Mouse (Mus musculus) thymus, adult 2 months (tissue): ENCODE measurements around the gene Capns1. TPM values are rescaled to one million over a fixed set of nuclear protein-coding genes. Genes with fewer than 3 reads are reported as not detected.
"Not testable (repeated sequence)": the region's sequence is repeated elsewhere in the genome, so short reads cannot be mapped to it uniquely, and the experiment has no call there.

ENCODE experiments used
- DNase-seq: peaks from one replicate; pipeline ENCODE4 v3.0.0; 2021
- H3K27ac ChIP-seq: fragments of 200-500 bp; 2 replicates; pipeline ENCODE4 v1.5.1; 2012; ENCODE audit warnings: low read length, control low read depth; ENCODE audit not compliant: control insufficient read depth, insufficient read depth
- H3K27me3 ChIP-seq: fragments of 200-500 bp; 2 replicates; pipeline ENCODE4 v1.6.1; 2012; ENCODE audit warnings: mild to moderate bottlenecking, low read length, moderate library complexity, mixed read lengths; ENCODE audit not compliant: control insufficient read depth, insufficient read depth
- H3K36me3 ChIP-seq: fragments of 200-500 bp; 2 replicates; pipeline ENCODE4 v1.6.1; 2012; ENCODE audit warnings: mild to moderate bottlenecking, low read length, moderate library complexity; ENCODE audit not compliant: control insufficient read depth, insufficient read depth
- H3K4me1 ChIP-seq: fragments of 200-500 bp; replicated peaks from 2 replicates; pipeline ENCODE4 v1.6.1; 2012; ENCODE audit warnings: low read length; ENCODE audit not compliant: control insufficient read depth, insufficient read depth
- H3K4me3 ChIP-seq: fragments of 200-500 bp; 2 replicates; pipeline ENCODE4 v1.5.1; 2012; ENCODE audit warnings: mild to moderate bottlenecking, low read length, control low read depth, moderate library complexity; ENCODE audit not compliant: control insufficient read depth, insufficient read depth
- CTCF ChIP-seq: fragments of 200-500 bp; IDR thresholded peaks from 2 replicates; pipeline ENCODE4 v1.5.1; 2012; ENCODE audit warnings: mild to moderate bottlenecking, control low read depth, low read length, moderate library complexity, borderline replicate concordance; ENCODE audit not compliant: control insufficient read depth, poor library complexity, insufficient read depth; ENCODE audit errors: extremely low read depth
- POLR2A ChIP-seq: fragments of 200-500 bp; IDR thresholded peaks from 2 replicates; pipeline ENCODE4 v1.6.1; 2012; ENCODE audit warnings: mild to moderate bottlenecking, low read length, control low read depth, moderate library complexity; ENCODE audit not compliant: control insufficient read depth, poor library complexity, insufficient read depth; ENCODE audit errors: extremely low read depth
- WGBS: fragments of 180-500 bp; shearing (Covaris S2); methylation state at CpG from one replicate; pipeline ENCODE4 v1.1.7; 2018; 5-methylcytosine and 5-hydroxymethylcytosine counted together
- polyA plus RNA-seq: library from polyadenylated mRNA; depleted of rRNA; stranded (reverse); fragments of >200 nt; gene quantifications from 2 replicates; pipeline ENCODE4 v1.2.3, GENCODE M21; 2012

The Capns1 gene
- polyA plus RNA-seq, 1 experiment = 739 TPM

DNA sequence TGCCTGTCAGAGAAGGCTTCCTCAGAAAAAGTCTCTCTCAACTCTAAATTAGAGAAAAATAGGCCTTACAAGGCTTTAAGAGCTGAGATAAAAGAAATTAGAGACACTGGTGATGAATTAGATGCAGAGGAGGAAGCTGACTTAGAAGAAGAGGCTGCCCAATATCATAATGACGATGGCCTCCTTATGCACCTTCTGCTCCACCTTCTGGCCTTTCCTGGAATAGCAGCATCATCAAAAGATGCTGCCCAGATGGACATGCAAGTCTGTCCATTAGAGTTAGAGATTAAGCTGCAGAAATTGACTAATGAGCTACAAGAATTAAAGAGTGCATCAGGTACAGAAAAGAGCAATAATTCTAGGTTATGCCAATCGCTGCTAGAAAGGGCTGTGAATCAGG is 6.8 kb upstream of the Capns1 start:
- Histone ChIP-seq H3K27me3 (no peaks in the 10 kb centered on the region), H3K27ac (no peak overlapping the region), H3K4me1 (no peaks in the 10 kb centered on the region), H3K4me3 (no peak overlapping the region), H3K36me3 (no peaks in the 10 kb centered on the region)
- 13% methylated on average over 2 of the region's 2 CpGs for WGBS
- TF ChIP-seq CTCF (no peak), POLR2A (no peak)
- DNase-seq = peak; percentile 46

DNA sequence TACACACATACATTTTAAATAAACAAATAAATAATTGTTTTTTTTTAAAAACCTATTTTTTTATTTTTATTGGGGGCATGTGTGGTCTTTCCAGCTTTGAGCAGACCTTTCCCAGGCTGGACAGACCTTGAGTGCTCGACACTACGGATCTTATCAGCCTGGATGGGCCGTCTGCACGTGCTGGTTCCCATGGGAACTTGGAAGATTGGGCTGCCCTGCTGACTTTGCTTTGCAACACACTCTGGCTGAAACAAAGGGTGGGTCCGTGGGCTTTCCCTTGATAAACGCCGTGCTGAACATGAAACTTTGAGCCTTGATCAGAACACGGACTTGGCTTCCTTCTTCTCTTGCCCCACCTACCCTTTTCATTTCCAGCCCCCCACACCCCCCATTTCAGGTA is 5.8 kb upstream of the Capns1 start:
- H3K4me1 ChIP-seq = no peaks in the 10 kb centered on the region
- H3K27ac ChIP-seq = no peak overlapping the region
- no peaks in the 10 kb centered on the region for H3K27me3 ChIP-seq
- no peak for DNase-seq
- 68% methylated on average over 8 of the region's 8 CpGs for WGBS
- TF ChIP-seq POLR2A (no peak), CTCF (no peak)
- H3K36me3 ChIP-seq = no peaks in the 10 kb centered on the region
- peak overlapping the region; percentile 22 for H3K4me3 ChIP-seq

DNA sequence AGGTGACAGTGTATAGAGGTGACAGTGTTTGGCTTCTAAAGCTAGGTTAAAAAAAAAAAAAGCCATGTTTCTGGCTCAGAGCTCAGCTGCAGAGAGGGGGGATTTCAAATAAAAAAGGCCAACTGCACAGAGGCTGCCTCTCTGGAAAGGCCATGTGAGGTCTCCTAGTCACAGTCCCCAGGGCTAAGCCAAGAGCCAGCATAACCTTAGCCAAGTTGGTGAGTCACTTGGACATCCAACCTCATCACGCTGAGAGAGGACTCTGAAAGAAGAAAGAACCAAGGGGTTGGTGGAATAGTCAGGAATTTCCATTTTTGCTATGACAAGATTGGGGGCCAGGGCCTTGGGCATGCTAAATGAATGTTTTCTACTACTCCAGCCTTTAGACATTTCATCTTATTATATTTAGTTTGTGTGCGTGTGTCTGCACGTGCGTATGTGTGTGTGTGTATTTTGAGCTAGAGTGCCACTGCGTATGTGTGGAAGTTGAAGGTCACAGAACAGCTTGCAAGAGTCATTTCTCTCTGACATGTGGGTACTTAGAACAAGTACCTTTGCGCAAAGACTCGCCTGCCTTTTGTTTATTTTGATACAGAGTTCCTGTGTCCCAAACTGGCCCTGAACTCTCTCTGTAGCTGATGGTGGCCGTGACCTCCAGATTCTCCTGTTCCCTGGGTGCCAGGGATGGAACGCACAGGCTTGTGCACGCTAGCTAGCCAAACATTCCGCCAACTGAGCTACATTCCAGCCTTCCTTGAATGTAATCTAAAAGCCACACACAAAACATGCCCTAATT is 4.5 kb upstream of the Capns1 start:
- no peak for DNase-seq
- WGBS = 94% methylated on average over 11 of the region's 11 CpGs
- Histone ChIP-seq H3K27ac (no peak overlapping the region), H3K27me3 (no peaks in the 10 kb centered on the region), H3K36me3 (no peaks in the 10 kb centered on the region), H3K4me3 (no peak overlapping the region), H3K4me1 (no peaks in the 10 kb centered on the region)
- TF ChIP-seq POLR2A (no peak), CTCF (no peak)

DNA sequence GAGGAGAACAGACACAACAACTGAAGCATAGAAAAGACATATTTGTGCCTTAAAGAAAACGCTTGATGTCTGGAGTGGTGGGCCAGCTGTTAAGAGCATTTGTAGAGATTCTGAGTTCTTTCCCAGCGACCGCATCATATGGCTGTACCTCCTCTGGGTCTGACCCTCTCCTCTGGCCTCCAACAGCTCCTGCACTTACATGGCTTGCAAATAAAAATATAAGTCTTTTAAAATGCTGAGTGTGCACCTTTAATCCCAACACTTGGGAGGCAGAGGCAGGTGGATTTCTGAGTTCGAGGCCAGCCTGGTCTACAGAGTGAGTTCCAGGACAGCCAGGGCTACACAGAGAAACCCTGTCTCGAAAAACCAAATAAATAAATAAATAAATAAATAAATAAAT is 2.0 kb upstream of the Capns1 start:
- H3K4me1 ChIP-seq, DNase-seq, H3K4me3 ChIP-seq, H3K27ac ChIP-seq, H3K36me3 ChIP-seq, H3K27me3 ChIP-seq: not testable (repeated sequence)
- 96% methylated on average over 5 of the region's 5 CpGs for WGBS

DNA sequence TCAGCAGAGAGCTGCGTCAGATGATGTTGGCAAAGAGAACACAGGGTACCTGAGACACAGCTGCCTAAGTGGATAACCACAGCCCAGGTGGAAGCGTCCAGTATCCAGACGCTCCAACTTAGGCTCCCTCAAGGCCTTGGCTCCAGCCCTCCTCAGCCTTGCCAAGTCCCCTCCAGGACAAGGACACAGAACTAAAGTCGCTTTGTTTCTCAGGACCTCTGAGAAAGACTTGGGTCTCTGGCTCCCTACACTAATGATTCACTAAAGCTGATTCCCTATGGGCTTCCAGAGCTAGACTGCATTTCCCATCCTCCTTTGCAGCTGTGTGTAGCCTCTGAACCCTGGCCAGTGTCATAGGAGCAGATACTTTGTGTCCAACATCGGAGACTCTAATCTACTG is 1.6 kb upstream of the Capns1 start:
- DNase-seq = no peak

GRCm38 (mm10) chr7:30199498-30200139 is 1.0 kb upstream of the Capns1 start:
- Histone ChIP-seq H3K4me3 (no peak overlapping the region), H3K4me1 (0 out of 2 replicates have a peak, but pooled peaks cover 3% of the 10 kb centered on the region), H3K36me3 (no peaks in the 10 kb centered on the region), H3K27ac (no peak overlapping the region), H3K27me3 (no peaks in the 10 kb centered on the region)
- DNase-seq = no peak
- TF ChIP-seq POLR2A = no peak
- TF ChIP-seq CTCF = no peak
- WGBS = 91% methylated on average over 18 of the region's 18 CpGs

More for the DNA sequence above, 1.6 kb upstream of the Capns1 start:
- no peaks in the 10 kb centered on the region for H3K27me3 ChIP-seq
- 93% methylated on average over 5 of the region's 5 CpGs for WGBS
- no peaks in the 10 kb centered on the region for H3K36me3 ChIP-seq
- H3K4me3 ChIP-seq = no peak overlapping the region
- TF ChIP-seq POLR2A (no peak), CTCF (no peak)
- 0 out of 2 replicates have a peak, but pooled peaks cover 3% of the 10 kb centered on the region for H3K4me1 ChIP-seq
- no peak overlapping the region for H3K27ac ChIP-seq

- H3K36me3 ChIP-seq = no peaks in the 10 kb centered on the region
- 55% methylated on average over 5 of the region's 5 CpGs for WGBS
- no peak overlapping the region for H3K27ac ChIP-seq
- no peak for TF ChIP-seq CTCF
- TF ChIP-seq POLR2A = no peak
- H3K4me3 ChIP-seq = no peak overlapping the region
- no peaks in the 10 kb centered on the region for H3K27me3 ChIP-seq
- H3K4me1 ChIP-seq = peaks cover 12% of the 10 kb centered on the region
- no peak for DNase-seq
Observed at GRCm38 (mm10) chr7:30197592-30198129, 950 bp downstream of the Capns1 start.
